Mouse (Mus musculus) liver, embryonic 15.5 days (tissue): ENCODE data around the gene Gm5485. TPM values are rescaled to one million over a fixed set of nuclear protein-coding genes. Genes with fewer than 3 reads are reported as not detected.

Experiments
- ATAC-seq: fragments of 200-750 bp; cut with Nextera tagmentation; 2 replicates; pipeline ENCODE4 v1.8.0; 2017; ENCODE audit warnings: moderate number of reproducible peaks, mild to moderate bottlenecking, moderate library complexity; ENCODE audit not compliant: insufficient read depth
- H3K27ac ChIP-seq: fragments of 300-500 bp; sonication (generic); replicated peaks from 2 replicates; pipeline ENCODE4 v1.5.1; 2015; ENCODE audit warnings: mild to moderate bottlenecking, inconsistent platforms
- H3K27me3 ChIP-seq: fragments of 300-500 bp; sonication (generic); 2 replicates; pipeline ENCODE4 v1.6.1; 2015; ENCODE audit warnings: mild to moderate bottlenecking, inconsistent platforms
- H3K36me3 ChIP-seq: fragments of 300-500 bp; sonication (generic); replicated peaks from 2 replicates; pipeline ENCODE4 v1.6.1; 2015; ENCODE audit warnings: moderate library complexity, mild to moderate bottlenecking, inconsistent platforms
- H3K4me1 ChIP-seq: fragments of 300-500 bp; sonication (generic); replicated peaks from 2 replicates; pipeline ENCODE4 v1.6.1; 2015; ENCODE audit warnings: inconsistent platforms
- H3K4me2 ChIP-seq: fragments of 300-500 bp; sonication (generic); 2 replicates; pipeline ENCODE4 v1.6.1; 2015; ENCODE audit warnings: moderate library complexity, mild to moderate bottlenecking, inconsistent platforms
- H3K4me3 ChIP-seq: fragments of 300-500 bp; sonication (generic); replicated peaks from 2 replicates; pipeline ENCODE4 v1.5.1; 2015; ENCODE audit warnings: mild to moderate bottlenecking, inconsistent platforms
- H3K9ac ChIP-seq: fragments of 300-500 bp; sonication (generic); 2 replicates; pipeline ENCODE4 v1.6.1; 2015; ENCODE audit warnings: moderate library complexity, mild to moderate bottlenecking, inconsistent platforms
- H3K9me3 ChIP-seq: fragments of 300-500 bp; sonication (generic); replicated peaks from 2 replicates; pipeline ENCODE4 v1.6.1; 2016; ENCODE audit warnings: inconsistent platforms
- WGBS: fragments of 180-500 bp; shearing (Covaris S2); methylation state at CpG from one replicate; pipeline ENCODE4 v1.1.7; 2015; ENCODE audit warnings: mixed read lengths; ENCODE audit not compliant: insufficient replicate concordance; 5-methylcytosine and 5-hydroxymethylcytosine counted together
- polyA plus RNA-seq: library from polyadenylated mRNA; unstranded; fragments of >200 nt; fragmentation: Nextera tagmentation; extraction: Ambion mirVana; gene quantifications from 2 replicates; pipeline ENCODE4 v1.2.1, GENCODE M21; 2015

The Gm5485 gene
- polyA plus RNA-seq = not detected in 2 replicates

- no peaks in the 10 kb centered on the region for H3K9me3 ChIP-seq
- H3K4me2 ChIP-seq = no peak within 1 kb of the TSS
- no peak for ATAC-seq
- H3K9ac ChIP-seq = no peak within 1 kb of the TSS
- H3K27me3 ChIP-seq = no peaks in the 10 kb centered on the region
- no peaks in the 10 kb centered on the region for H3K4me1 ChIP-seq
- WGBS = 65% methylated on average over 1 of the region's 1 CpGs
- no peak within 1 kb of the TSS for H3K27ac ChIP-seq
- no peak within 1 kb of the TSS for H3K4me3 ChIP-seq
- H3K36me3 ChIP-seq = no peaks in the 10 kb centered on the region
Measured at GRCm38 (mm10) chr16:48412246-48412645, at the start of gene Gm5485. Gene Gm5485 (minus strand): TSS chr16:48412416.

GRCm38 (mm10) chr16:48453264-48453663 is 41.0 kb upstream of the Gm5485 start:
- no peaks in the 10 kb centered on the region for H3K4me1 ChIP-seq
- no peak overlapping the region for H3K27ac ChIP-seq
- no peak overlapping the region for H3K4me3 ChIP-seq
- H3K9ac ChIP-seq = no peak overlapping the region
- H3K4me2 ChIP-seq = no peak overlapping the region
- no peak for ATAC-seq
- no peaks in the 10 kb centered on the region for H3K36me3 ChIP-seq
- no peaks in the 10 kb centered on the region for H3K27me3 ChIP-seq
- 53% methylated on average over 3 of the region's 3 CpGs for WGBS
- H3K9me3 ChIP-seq = no peaks in the 10 kb centered on the region

GRCm38 (mm10) chr16:48446161-48446925 is 34.1 kb upstream of the Gm5485 start:
- Histone ChIP-seq H3K4me2 (no peak overlapping the region), H3K36me3 (no peaks in the 10 kb centered on the region), H3K4me1 (no peaks in the 10 kb centered on the region), H3K4me3 (no peak overlapping the region), H3K9ac (no peak overlapping the region), H3K27ac (no peak overlapping the region), H3K9me3 (no peaks in the 10 kb centered on the region), H3K27me3 (no peaks in the 10 kb centered on the region)
- no peak for ATAC-seq
- 57% methylated on average over 8 of the region's 8 CpGs for WGBS

- H3K27me3 ChIP-seq = no peaks in the 10 kb centered on the region
- no peak overlapping the region for H3K9ac ChIP-seq
- H3K4me1 ChIP-seq = no peaks in the 10 kb centered on the region
- ATAC-seq = no peak
- H3K9me3 ChIP-seq = no peaks in the 10 kb centered on the region
- no peak overlapping the region for H3K4me3 ChIP-seq
- H3K4me2 ChIP-seq = no peak overlapping the region
- no peaks in the 10 kb centered on the region for H3K36me3 ChIP-seq
- no peak overlapping the region for H3K27ac ChIP-seq
- WGBS = 59% methylated on average over 5 of the region's 5 CpGs
Measured at GRCm38 (mm10) chr16:48444589-48444988, 32.4 kb upstream of the Gm5485 start.

- Histone ChIP-seq H3K36me3 (no peaks in the 10 kb centered on the region), H3K27ac (no peak overlapping the region), H3K4me2 (no peak overlapping the region), H3K9me3 (no peaks in the 10 kb centered on the region), H3K9ac (no peak overlapping the region), H3K4me3 (no peak overlapping the region), H3K27me3 (no peaks in the 10 kb centered on the region), H3K4me1 (no peaks in the 10 kb centered on the region)
- no peak for ATAC-seq
Measured at GRCm38 (mm10) chr16:48437476-48437875, 25.3 kb upstream of the Gm5485 start.

GRCm38 (mm10) chr16:48435454-48435853 is 23.2 kb upstream of the Gm5485 start:
- Histone ChIP-seq H3K36me3 (no peaks in the 10 kb centered on the region), H3K4me2 (no peak overlapping the region), H3K4me3 (no peak overlapping the region), H3K27ac (no peak overlapping the region), H3K27me3 (no peaks in the 10 kb centered on the region), H3K4me1 (no peaks in the 10 kb centered on the region), H3K9ac (no peak overlapping the region), H3K9me3 (no peaks in the 10 kb centered on the region)
- ATAC-seq = no peak
- 19% methylated on average over 1 of the region's 1 CpGs for WGBS

- Histone ChIP-seq H3K4me1 (no peaks in the 10 kb centered on the region), H3K27ac (no peak within 1 kb of the TSS), H3K36me3 (no peaks in the 10 kb centered on the region), H3K27me3 (no peaks in the 10 kb centered on the region), H3K9me3 (no peaks in the 10 kb centered on the region), H3K9ac (no peak within 1 kb of the TSS), H3K4me3 (no peak within 1 kb of the TSS), H3K4me2 (no peak within 1 kb of the TSS)
- ATAC-seq = no peak
- 79% methylated on average over 15 of the region's 15 CpGs for WGBS
Measured at GRCm38 (mm10) chr16:48431027-48431426, 18.8 kb upstream of the Gm5485 start, which contains the start of gene Morc1. Gene Morc1 (plus strand): TSS chr16:48431237.

- Histone ChIP-seq H3K4me2 (no peak overlapping the region), H3K9ac (no peak overlapping the region), H3K27ac (no peak overlapping the region), H3K9me3 (no peaks in the 10 kb centered on the region), H3K4me3 (no peak overlapping the region), H3K4me1 (no peaks in the 10 kb centered on the region), H3K36me3 (no peaks in the 10 kb centered on the region), H3K27me3 (no peaks in the 10 kb centered on the region)
- no peak for ATAC-seq
- 77% methylated on average over 1 of the region's 1 CpGs for WGBS
Measured at GRCm38 (mm10) chr16:48429427-48429826, 17.2 kb upstream of the Gm5485 start.

- Histone ChIP-seq H3K4me3 (no peak overlapping the region), H3K27ac (no peak overlapping the region), H3K4me2 (no peak overlapping the region), H3K4me1 (no peaks in the 10 kb centered on the region), H3K27me3 (no peaks in the 10 kb centered on the region), H3K9ac (no peak overlapping the region), H3K36me3 (no peaks in the 10 kb centered on the region), H3K9me3 (no peaks in the 10 kb centered on the region)
- no peak for ATAC-seq
- 62% methylated on average over 4 of the region's 4 CpGs for WGBS
Measured at GRCm38 (mm10) chr16:48424069-48424468, 11.9 kb upstream of the Gm5485 start.

GRCm38 (mm10) chr16:48422501-48422900 is 10.3 kb upstream of the Gm5485 start:
- H3K4me3 ChIP-seq = no peak overlapping the region
- no peak overlapping the region for H3K9ac ChIP-seq
- H3K27me3 ChIP-seq = no peaks in the 10 kb centered on the region
- no peaks in the 10 kb centered on the region for H3K9me3 ChIP-seq
- no peak overlapping the region for H3K4me2 ChIP-seq
- 23% methylated on average over 2 of the region's 2 CpGs for WGBS
- no peak overlapping the region for H3K27ac ChIP-seq
- no peaks in the 10 kb centered on the region for H3K36me3 ChIP-seq
- no peak for ATAC-seq
- H3K4me1 ChIP-seq = no peaks in the 10 kb centered on the region

GRCm38 (mm10) chr16:48419035-48419434 is 6.8 kb upstream of the Gm5485 start:
- Histone ChIP-seq H3K36me3 (no peaks in the 10 kb centered on the region), H3K4me3 (no peak overlapping the region), H3K9me3 (no peaks in the 10 kb centered on the region), H3K4me1 (no peaks in the 10 kb centered on the region), H3K9ac (no peak overlapping the region), H3K27me3 (no peaks in the 10 kb centered on the region), H3K27ac (no peak overlapping the region), H3K4me2 (no peak overlapping the region)
- ATAC-seq = no peak
- 9% methylated on average over 2 of the region's 2 CpGs for WGBS

- WGBS = 50% methylated on average over 3 of the region's 3 CpGs
- no peak overlapping the region for H3K9ac ChIP-seq
- H3K4me2 ChIP-seq = no peak overlapping the region
- no peaks in the 10 kb centered on the region for H3K27me3 ChIP-seq
- ATAC-seq = no peak
- no peaks in the 10 kb centered on the region for H3K4me1 ChIP-seq
- no peaks in the 10 kb centered on the region for H3K36me3 ChIP-seq
- H3K9me3 ChIP-seq = no peaks in the 10 kb centered on the region
- H3K27ac ChIP-seq = no peak overlapping the region
- H3K4me3 ChIP-seq = no peak overlapping the region
Measured at GRCm38 (mm10) chr16:48418557-48418956, 6.3 kb upstream of the Gm5485 start.
